Mouse (Mus musculus) mammary gland, adult 2 months (tissue): ENCODE measurements around the gene Fgf13. TPM values are rescaled to one million over a fixed set of nuclear protein-coding genes. Genes with fewer than 3 reads are reported as not detected.

Source experiments
- polyA plus RNA-seq: library from polyadenylated mRNA; depleted of rRNA; stranded (reverse); fragments of >200 nt; gene quantifications from 2 replicates; pipeline ENCODE4 v1.2.3, GENCODE M21; 2012; ENCODE audit warnings: low replicate concordance; rRNA removed

The Fgf13 gene
- 5.5 and 10.8 TPM in 2 replicates for polyA plus RNA-seq

DNA sequence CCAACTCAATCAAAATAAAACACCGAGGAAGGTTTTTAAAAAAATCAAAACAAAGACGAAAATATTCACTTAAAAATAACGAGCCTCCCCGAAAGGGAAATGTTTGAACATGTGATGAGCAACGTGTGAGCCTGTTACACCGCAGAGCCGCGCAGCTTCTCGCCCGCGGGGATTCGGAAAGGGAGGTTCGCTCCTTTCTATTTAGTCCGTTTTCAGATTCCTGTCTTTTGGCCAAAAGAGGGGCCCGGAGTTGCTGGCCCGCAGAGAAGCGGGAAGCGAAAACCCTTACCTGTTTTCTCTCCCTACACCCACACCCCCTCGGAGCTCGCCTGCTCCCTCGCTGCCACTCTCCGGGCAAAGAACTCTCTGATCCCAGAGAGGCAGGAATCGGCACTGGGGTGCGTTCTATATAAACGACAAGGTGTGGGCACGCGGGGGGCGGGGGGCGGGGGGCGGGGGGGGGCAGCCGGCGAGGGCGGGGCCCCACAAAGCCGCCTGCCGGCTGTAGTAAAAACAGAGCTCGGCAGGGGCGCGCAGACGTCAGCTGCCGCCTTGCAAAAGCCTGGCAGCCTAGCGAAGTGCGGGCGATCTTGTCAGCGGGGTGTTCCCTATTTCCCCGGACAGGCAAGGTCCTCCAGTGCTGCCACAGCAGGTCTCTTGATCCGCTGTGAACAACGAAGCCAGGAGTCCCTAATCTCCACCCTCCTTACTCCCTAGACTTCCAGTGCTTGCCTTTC lies at the start of gene Fgf13:
Fgf13 (minus strand) TSS at position 377 of the 737 bp plus-strand sequence.

